ENCODE assay signal across 14 mouse cellular contexts in the genomic region with DNA sequence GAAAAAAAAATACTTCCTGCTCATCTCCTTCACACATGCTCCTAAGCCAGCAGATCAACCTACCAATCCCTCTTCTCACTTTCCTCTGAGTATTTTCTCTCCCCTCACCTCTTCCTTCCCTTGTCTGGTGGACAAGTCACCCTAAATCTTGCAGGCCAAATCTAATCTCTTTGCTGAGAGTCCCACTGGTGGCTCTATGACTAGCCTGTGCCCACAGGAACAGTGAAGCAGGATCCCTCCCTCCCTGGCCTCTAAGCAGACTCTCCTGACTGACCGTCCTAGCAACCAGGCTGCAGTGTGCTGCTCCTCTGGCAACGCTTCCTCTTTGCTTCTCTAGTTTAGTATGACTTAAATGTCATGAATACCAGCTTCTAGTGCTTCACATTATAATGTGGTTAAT. TPM values are rescaled to one million over a fixed set of nuclear protein-coding genes. Genes with fewer than 3 reads are reported as not detected.
DNase-seq lines count a peak whose midpoint lies in the region; ATAC-seq and TF ChIP-seq lines count a peak whose summit lies in the region.
"Had no signal": no experiment of that assay in that cellular context is flagged by ENCODE, and none has a peak within 500 bp of the region (broad histone marks: within the 10 kb centered on the region; RNA-seq: fewer than 3 reads in every experiment).

No protein-coding gene starts in this region.

- intact Hi-C loops in gastrocnemius, adult 2 months (cut with DNase I) = loop anchor here (5.0 kb wide), 1 partner anchor 50 kb away; no protein-coding TSS in a partner anchor

- H3K9me3 ChIP-seq in liver, postnatal 0 days (ENCODE audit: low read length) = no peaks in the 10 kb centered on the region
- no peaks in the 10 kb centered on the region for H3K9me3 ChIP-seq in liver, embryonic 11.5 days (ENCODE audit: control insufficient read depth, low read length)
- H3K9me3 ChIP-seq: forebrain, embryonic 10.5 days; G1E; neural tube, embryonic 13.5 days; stomach, embryonic 15.5 days had no signal

- H3K4me3 ChIP-seq in gastrocnemius, adult 2 months = no peak overlapping the region
- no peak overlapping the region for H3K4me3 ChIP-seq in liver, postnatal 0 days (ENCODE audit: low read depth, low read length)
- H3K4me3 ChIP-seq in liver, embryonic 11.5 days (ENCODE audit: low read depth, low read length) = no peak overlapping the region
- H3K4me3 ChIP-seq in lung, adult 2 months (replicated peaks; ENCODE audit: extremely low read depth, low read depth, low read length) = no peak overlapping the region
- H3K4me3 ChIP-seq: forebrain, embryonic 10.5 days; neural tube, embryonic 13.5 days; stomach, embryonic 15.5 days had no signal

- peak overlapping the region; percentile 54 for H3K27ac ChIP-seq in gastrocnemius, adult 2 months
- H3K27ac ChIP-seq in liver, postnatal 0 days (ENCODE audit: low read depth) = 0 out of 2 replicates have a peak overlapping the region, but pooled peaks have one; percentile 34
- no peak overlapping the region for H3K27ac ChIP-seq in liver, embryonic 11.5 days (ENCODE audit: low read depth, low read length)
- H3K27ac ChIP-seq: forebrain, embryonic 10.5 days; neural tube, embryonic 13.5 days; stomach, embryonic 15.5 days had no signal

- ATAC-seq in liver, postnatal 0 days = no peak
- no peak for ATAC-seq in liver, embryonic 11.5 days (replicated peaks; ENCODE audit: low FRiP score)
- ATAC-seq in granulocyte monocyte progenitor cell, adult 5-6 weeks (replicated peaks; ENCODE audit: poor library complexity, severe bottlenecking) = peak; percentile 59
- peak; percentile 62 for ATAC-seq in monocyte, adult 5-6 weeks (replicated peaks; ENCODE audit: insufficient number of reproducible peaks, low FRiP score, low TSS enrichment, poor library complexity, severe bottlenecking)
- ATAC-seq: hindbrain, embryonic 16.5 days; lung, postnatal 0 days had no signal

- H3K4me2 ChIP-seq in liver, postnatal 0 days (ENCODE audit: low read depth, low read length) = peak overlapping the region; percentile 29; the same call in 1 of the 2 replicates
- H3K4me2 ChIP-seq in liver, embryonic 11.5 days = no peak overlapping the region
- H3K4me2 ChIP-seq: neural tube, embryonic 13.5 days; stomach, embryonic 15.5 days had no signal

- peaks cover 66% of the 10 kb centered on the region for H3K4me1 ChIP-seq in liver, postnatal 0 days (ENCODE audit: insufficient read depth)
- H3K4me1 ChIP-seq in liver, embryonic 11.5 days (replicated peaks; ENCODE audit: control insufficient read depth, insufficient read depth, low read length) = peaks cover 44% of the 10 kb centered on the region
- peaks cover 43% of the 10 kb centered on the region for H3K4me1 ChIP-seq in lung, adult 2 months (ENCODE audit: control insufficient read depth, insufficient read depth, low read length)

- H3K36me3 ChIP-seq in liver, postnatal 0 days (replicated peaks; ENCODE audit: insufficient read depth, low read length) = no peaks in the 10 kb centered on the region
- H3K36me3 ChIP-seq in liver, embryonic 11.5 days (ENCODE audit: control insufficient read depth, insufficient read depth, low read length) = no peaks in the 10 kb centered on the region
- H3K36me3 ChIP-seq: neural tube, embryonic 13.5 days; stomach, embryonic 15.5 days had no signal

- TF ChIP-seq EP300 in liver, postnatal 0 days (IDR thresholded peaks at IDR 0.05; ENCODE audit: low read depth) = no peak

- no peaks in the 10 kb centered on the region for H3K27me3 ChIP-seq in liver, postnatal 0 days (ENCODE audit: insufficient read depth, low read length)
- H3K27me3 ChIP-seq in liver, embryonic 11.5 days (replicated peaks; ENCODE audit: control insufficient read depth, insufficient read depth, low read length) = no peaks in the 10 kb centered on the region
- H3K27me3 ChIP-seq: neural tube, embryonic 13.5 days; stomach, embryonic 15.5 days had no signal

- TF ChIP-seq POLR2A in lung, adult 2 months (IDR thresholded peaks at IDR 0.05; ENCODE audit: borderline replicate concordance, extremely low read depth, low read depth, low read length) = no peak

- DNase-seq in gastrocnemius, adult 2 months = no peak
- DNase-seq in gastrocnemius, adult 8-10 months (ENCODE audit: low spot score in 2 of 2) = no peak
- no peak for DNase-seq in liver, postnatal 0 days
- DNase-seq in liver, embryonic 11.5 days (ENCODE audit: low spot score) = no peak
- no peak for DNase-seq in lung, adult 2 months
- DNase-seq: cerebellum, adult 18-20 months had no signal

- H3K9ac ChIP-seq in liver, postnatal 0 days (replicated peaks) = no peak overlapping the region
- no peak overlapping the region for H3K9ac ChIP-seq in liver, embryonic 11.5 days (ENCODE audit: low read depth, low read length)
- H3K9ac ChIP-seq: neural tube, embryonic 13.5 days; stomach, embryonic 15.5 days had no signal

- TF ChIP-seq CTCF in gastrocnemius, adult 2 months (IDR thresholded peaks at IDR 0.05) = no peak
- no peak for TF ChIP-seq CTCF in liver, postnatal 0 days (IDR thresholded peaks at IDR 0.05; ENCODE audit: low read depth)
- no peak for TF ChIP-seq CTCF in lung, adult 2 months (IDR thresholded peaks at IDR 0.05; ENCODE audit: insufficient read depth, low read length)

- WGBS in liver, postnatal 0 days (ENCODE audit: insufficient replicate concordance) = 23% methylated on average over 2 of the region's 2 CpGs
- WGBS in liver, embryonic 11.5 days = 42% methylated on average over 2 of the region's 2 CpGs
- 11% methylated on average over 2 of the region's 2 CpGs for WGBS in lung, adult 2 months

RNA-seq across cellular contexts. Expression of gene Ankrd11, which starts 54.8 kb away (rescaled TPM):
- 10 to 100 TPM; 60.3 to 62.1 TPM for total RNA-seq in gastrocnemius, adult 2 months (2021)
- total RNA-seq in gastrocnemius, adult 8-10 months (2022) = 10 to 100 TPM; 55.0 to 63.5 (median 62.4) TPM
- 21.2 and 21.9 TPM in 2 replicates for polyA plus RNA-seq in liver, postnatal 0 days (2015; fragmentation: Nextera tagmentation; extraction: Ambion mirVana)
- polyA plus RNA-seq in liver, embryonic 11.5 days (2014; fragmentation: Nextera tagmentation; extraction: Ambion mirVana) = 49.2 and 53.8 TPM in 2 replicates
- total RNA-seq in granulocyte monocyte progenitor cell, adult 5-6 weeks (2014; fragmentation: Nextera tagmentation) = 86.3 and 104 TPM in 2 replicates
- total RNA-seq in granulocyte monocyte progenitor cell, adult 5-6 weeks (2017) = 63.3 and 63.9 TPM in 2 replicates
- 160 to 261 TPM (median 161 TPM) in 3 replicates for total RNA-seq in monocyte, adult 5-6 weeks (2017)
- 48.7 and 67.5 TPM in 2 replicates for polyA plus RNA-seq in lung, adult 2 months (2012; rRNA removed)

Comparison
In these comparisons a context has a peak if more than half of its experiments do, and no peak if none do; other contexts are left out.
1. ATAC-seq: peak in granulocyte monocyte progenitor cell, adult 5-6 weeks (single experiment) and monocyte, adult 5-6 weeks (single experiment); none in liver, postnatal 0 days (single experiment) and liver, embryonic 11.5 days (single experiment).